Mouse (Mus musculus) olfactory bulb, adult 2 months (tissue): ENCODE results near the gene A930033H14Rik. TPM values are rescaled to one million over a fixed set of nuclear protein-coding genes. Genes with fewer than 3 reads are reported as not detected.

Experiments used
- H3K27ac ChIP-seq: fragments of 200-500 bp; 2 replicates; pipeline ENCODE4 v1.5.1; 2012; ENCODE audit warnings: low read depth, low read length; ENCODE audit not compliant: insufficient read depth
- H3K4me1 ChIP-seq: fragments of 200-500 bp; 2 replicates; pipeline ENCODE4 v1.6.1; 2012; ENCODE audit warnings: low read length; ENCODE audit not compliant: control insufficient read depth, insufficient read depth
- H3K4me3 ChIP-seq: fragments of 200-500 bp; 2 replicates; pipeline ENCODE4 v1.5.1; 2012; ENCODE audit warnings: mild to moderate bottlenecking, low read depth, low read length, moderate library complexity; ENCODE audit not compliant: insufficient read depth
- CTCF ChIP-seq: fragments of 200-500 bp; IDR thresholded peaks from 2 replicates; pipeline ENCODE4 v1.5.1; 2012; ENCODE audit warnings: low read depth, mild to moderate bottlenecking, low read length, moderate library complexity; ENCODE audit not compliant: insufficient read depth
- POLR2A ChIP-seq: fragments of 200-500 bp; IDR thresholded peaks from 2 replicates; pipeline ENCODE4 v1.6.1; 2012; ENCODE audit warnings: mild to moderate bottlenecking, low read depth, low read length, moderate library complexity; ENCODE audit not compliant: insufficient read depth
- WGBS: fragments of 180-500 bp; shearing (Covaris S2); methylation state at CpG from one replicate; pipeline ENCODE4 v1.1.7; 2018; 5-methylcytosine and 5-hydroxymethylcytosine counted together
- polyA plus RNA-seq: library from polyadenylated mRNA; stranded (reverse); fragments of >200 nt; gene quantifications from 2 replicates; pipeline ENCODE4 v1.2.4, GENCODE M21; 2012; ENCODE audit warnings: low replicate concordance; ENCODE audit not compliant: missing spikeins, insufficient read depth, insufficient read length

The A930033H14Rik gene
- polyA plus RNA-seq, 1 experiment: not detected

DNA sequence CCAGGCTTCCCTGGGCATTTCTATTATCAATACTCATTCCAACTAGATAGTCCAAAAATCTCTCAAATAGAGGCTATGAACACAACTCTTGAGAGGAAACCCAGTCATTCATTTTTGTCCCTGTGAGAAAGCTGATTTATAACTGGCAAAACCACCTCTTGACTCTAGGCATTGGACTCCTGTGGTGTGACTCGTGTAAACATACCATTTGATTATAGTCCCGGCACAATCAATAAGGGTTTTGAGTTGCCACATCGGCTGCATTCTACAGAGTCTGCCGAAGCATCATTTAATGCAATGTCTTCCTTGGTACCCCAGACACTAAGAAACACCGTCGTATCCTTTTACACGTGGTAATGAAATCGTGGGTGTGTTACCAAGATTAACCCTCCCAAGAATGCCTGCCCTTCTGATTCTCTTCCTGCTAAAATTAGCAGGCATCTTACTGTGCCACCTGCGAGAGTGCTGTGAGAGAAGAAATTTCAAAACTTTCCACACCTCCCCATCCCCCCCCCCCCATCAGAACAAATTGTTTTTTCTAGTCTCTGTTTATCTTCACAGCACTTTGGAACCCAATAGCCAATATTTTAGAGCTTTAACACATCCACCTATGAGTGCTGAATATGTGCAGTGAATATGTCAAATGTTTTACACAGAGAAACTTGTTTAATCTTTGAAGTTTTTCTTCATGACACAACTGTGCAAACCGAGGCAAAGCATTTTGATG is 22.3 kb downstream of the A930033H14Rik start:
- H3K4me3 ChIP-seq: no peak overlapping the region
- H3K27ac ChIP-seq: no peak overlapping the region
- TF ChIP-seq CTCF: no peak
- no peak for TF ChIP-seq POLR2A
- WGBS: 65% methylated on average over 10 of the region's 10 CpGs
- peaks cover 2% of the 10 kb centered on the region; the same call in 1 of the 2 replicates for H3K4me1 ChIP-seq

DNA sequence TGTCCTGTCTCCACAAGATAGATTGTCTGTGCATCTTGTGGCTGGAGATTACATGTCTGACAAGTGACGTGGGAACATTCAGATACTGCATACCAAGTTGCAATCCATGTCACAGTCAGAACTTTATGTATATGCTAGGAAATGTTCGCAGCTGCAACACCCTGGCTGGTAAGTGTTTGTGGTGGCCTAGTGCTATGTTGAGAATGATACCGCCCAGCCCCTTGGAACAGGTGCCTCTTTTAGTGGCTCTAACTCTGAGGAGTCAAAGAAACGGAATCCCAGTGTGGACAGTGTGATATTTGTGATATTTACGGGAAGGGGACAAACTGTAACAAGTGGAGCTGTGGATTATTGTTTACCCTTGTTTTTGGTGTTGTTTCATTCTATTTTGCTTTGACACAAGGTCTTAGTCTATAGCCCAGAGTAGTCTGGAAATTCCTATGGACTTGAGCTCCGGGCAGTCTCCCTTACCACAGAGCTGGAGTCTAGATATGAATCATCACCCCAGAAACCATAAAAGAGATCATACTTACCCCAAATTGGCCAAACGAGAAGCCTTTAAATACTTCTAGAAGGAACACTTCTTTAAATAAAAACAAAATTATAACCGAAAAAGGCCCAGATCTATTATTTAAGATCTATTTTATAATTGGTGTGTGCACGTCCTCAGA is 25.0 kb downstream of the A930033H14Rik start:
- Histone ChIP-seq H3K4me3 (no peak overlapping the region), H3K4me1 (peaks cover 8% of the 10 kb centered on the region; the same call in 1 of the 2 replicates), H3K27ac (no peak overlapping the region)
- 94% methylated on average over 9 of the region's 9 CpGs for WGBS
- TF ChIP-seq POLR2A: no peak
- TF ChIP-seq CTCF: no peak

DNA sequence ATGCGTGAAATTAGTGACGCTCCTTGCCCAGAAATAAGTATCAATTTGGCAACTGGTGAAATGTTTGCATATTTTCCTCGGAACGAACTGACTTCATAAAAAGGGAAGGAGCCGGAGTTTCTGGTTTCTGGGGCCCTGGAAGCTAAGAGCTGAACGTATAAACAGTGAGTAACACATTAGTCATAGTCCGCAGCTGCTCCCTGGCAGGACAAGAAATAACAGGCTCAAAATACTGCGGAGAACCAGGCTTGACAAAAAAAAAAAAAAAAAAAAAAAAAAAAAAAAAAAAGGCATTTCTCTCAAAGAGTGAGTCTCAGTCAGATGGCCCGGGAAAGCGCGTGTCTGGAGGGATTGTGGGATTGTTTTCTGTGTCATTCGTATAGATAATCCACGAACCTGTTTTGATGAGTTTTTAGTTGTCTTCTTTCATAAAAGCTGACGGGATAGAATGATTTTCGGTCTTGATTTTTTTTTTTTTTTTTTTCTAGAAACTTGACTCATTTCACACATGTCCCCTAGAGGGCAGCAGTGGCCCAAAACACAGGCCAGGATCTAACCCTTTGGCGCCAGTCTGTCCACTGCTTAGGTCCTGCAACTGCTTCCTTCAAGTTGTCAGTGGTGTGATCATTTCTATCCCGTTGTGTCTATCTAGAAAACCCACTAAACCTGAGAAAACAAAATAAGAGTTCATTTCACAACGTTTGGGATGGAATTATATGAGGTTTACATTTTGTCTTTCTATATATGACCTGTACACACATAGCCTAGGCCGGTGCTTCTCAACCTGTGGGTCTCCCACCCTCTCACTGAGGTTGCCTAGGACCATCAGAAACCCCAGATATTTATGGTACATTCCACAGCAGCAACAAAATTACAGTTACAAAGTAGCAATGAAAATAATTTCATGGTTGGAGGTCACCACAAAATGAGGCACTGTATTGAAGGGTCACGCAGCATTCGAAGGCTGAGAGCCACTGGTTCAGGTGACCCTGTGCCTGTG is 26.7 kb downstream of the A930033H14Rik start:
- no peak overlapping the region for H3K27ac ChIP-seq
- WGBS: 15% methylated on average over 21 of the region's 21 CpGs
- H3K4me3 ChIP-seq: no peak overlapping the region
- peaks cover 8% of the 10 kb centered on the region; the same call in 1 of the 2 replicates for H3K4me1 ChIP-seq
- 0 out of 2 replicates have a peak, but pooled peaks have one; percentile 13 for TF ChIP-seq CTCF
- TF ChIP-seq POLR2A: no peak

DNA sequence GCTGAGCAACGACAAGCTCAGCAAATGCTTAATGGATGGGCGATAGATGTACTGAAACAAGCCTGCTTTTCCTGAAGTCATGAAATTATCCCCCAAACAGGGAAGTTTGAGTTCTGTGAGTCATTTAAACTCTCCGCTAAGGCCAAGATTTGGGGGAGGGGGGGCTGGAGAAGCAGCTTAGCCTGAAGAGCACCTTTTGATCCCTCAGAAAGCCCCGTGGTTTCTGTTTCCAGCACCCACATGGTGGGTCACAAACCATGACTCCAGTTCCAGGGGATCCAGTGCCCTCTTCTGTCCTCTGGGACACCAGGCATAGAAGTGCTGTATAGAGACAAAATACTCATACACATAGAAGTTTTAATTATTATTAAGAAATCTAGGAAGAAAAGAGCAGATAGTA is 27.5 kb downstream of the A930033H14Rik start:
- H3K4me3 ChIP-seq: no peak overlapping the region

DNA sequence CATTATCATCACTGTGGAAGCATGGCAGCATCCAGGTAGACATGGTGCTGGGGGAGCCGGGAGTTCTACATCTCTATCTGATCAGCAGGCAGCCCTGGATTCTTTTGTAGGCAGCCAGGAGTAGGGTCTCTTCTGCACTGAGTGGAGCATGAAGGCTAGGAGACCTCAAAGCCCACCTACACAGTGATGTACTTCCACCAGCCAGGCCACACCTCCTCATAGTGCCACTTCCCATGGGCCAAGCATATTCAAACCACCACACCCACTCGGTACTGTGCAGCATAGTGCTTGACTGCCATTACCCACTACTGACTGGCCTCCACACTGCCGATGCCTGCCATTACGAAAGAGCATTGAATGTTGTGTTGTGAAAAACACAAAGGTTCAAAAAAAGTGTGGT is 28.0 kb downstream of the A930033H14Rik start:
- WGBS: 93% methylated on average over 4 of the region's 4 CpGs
- H3K27ac ChIP-seq: peak overlapping the region; percentile 56; the same call in 1 of the 2 replicates
- peaks cover 8% of the 10 kb centered on the region; the same call in 1 of the 2 replicates for H3K4me1 ChIP-seq
- no peak overlapping the region for H3K4me3 ChIP-seq
- TF ChIP-seq CTCF (no peak), POLR2A (no peak)

More for the DNA sequence above, 27.5 kb downstream of the A930033H14Rik start:
- Histone ChIP-seq H3K4me1 (peaks cover 8% of the 10 kb centered on the region; the same call in 1 of the 2 replicates), H3K27ac (peak overlapping the region; percentile 56; the same call in 1 of the 2 replicates)
- TF ChIP-seq POLR2A: no peak
- no peak for TF ChIP-seq CTCF
- 59% methylated on average over 4 of the region's 4 CpGs for WGBS

DNA sequence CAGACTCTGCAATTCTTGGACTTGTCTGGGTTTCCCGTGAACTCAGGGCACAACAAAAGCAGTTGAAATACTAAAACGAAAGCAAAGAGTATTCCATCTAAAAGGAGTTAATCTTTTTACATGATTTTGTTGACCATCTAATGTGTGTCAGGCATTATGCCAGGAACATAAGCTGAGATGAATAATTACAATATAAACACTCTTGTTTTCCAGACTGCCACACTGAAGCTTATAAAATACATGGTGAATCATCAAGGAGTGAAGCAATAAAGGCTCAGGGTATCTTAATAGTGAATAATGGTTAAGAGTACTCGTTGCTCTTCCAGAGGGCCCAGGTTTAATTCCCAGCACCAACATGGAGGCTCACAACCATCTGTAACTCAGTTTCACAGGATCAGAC is 31.9 kb downstream of the A930033H14Rik start:
- 66% methylated on average over 3 of the region's 3 CpGs for WGBS
- Histone ChIP-seq H3K27ac (no peak overlapping the region), H3K4me1 (peaks cover 6% of the 10 kb centered on the region; the same call in 1 of the 2 replicates), H3K4me3 (no peak overlapping the region)
- TF ChIP-seq POLR2A (no peak), CTCF (no peak)

DNA sequence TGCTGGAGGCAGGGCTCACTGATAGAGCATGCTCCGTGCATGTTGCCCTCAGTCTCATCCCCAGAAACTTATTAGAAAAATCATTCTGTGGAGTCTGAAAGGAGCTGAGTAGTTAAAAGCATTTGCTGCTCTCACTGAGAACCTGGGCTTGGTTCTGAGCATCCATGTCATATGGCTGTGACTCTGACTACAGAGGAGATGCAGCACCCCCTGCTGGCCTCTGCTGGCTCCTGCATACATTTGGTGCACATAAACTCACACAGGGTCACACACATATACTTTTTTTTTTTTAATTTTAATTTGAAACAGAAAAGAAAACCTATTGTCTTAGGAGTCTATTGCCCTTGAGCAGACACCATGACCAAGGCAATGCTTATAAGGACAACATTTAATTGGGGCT is 33.6 kb downstream of the A930033H14Rik start:
- Histone ChIP-seq H3K4me1 (no peaks in the 10 kb centered on the region), H3K4me3 (no peak overlapping the region), H3K27ac (no peak overlapping the region)
- 94% methylated on average over 1 of the region's 1 CpGs for WGBS
- TF ChIP-seq POLR2A (no peak), CTCF (no peak)

DNA sequence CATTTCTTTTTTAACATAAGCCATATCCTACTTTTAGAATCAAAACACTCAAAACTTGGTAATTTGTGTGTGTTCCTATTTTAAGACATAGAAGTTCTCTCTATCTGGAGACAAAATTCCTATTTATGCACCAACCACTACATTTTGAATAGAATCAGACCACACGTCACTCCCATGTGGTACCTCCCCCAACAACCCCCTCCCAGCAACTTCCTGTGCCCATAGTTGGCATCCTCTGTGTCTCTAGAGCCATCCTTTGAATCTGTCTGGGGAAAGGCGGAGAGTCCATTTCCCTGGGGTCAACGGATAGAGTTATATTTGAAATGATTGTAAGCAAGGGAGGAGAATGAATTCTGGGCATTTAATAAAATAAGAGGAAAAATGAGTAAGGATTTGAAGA is 36.8 kb downstream of the A930033H14Rik start:
- Histone ChIP-seq H3K27ac (no peak overlapping the region), H3K4me1 (no peaks in the 10 kb centered on the region), H3K4me3 (no peak overlapping the region)
- WGBS: 82% methylated on average over 3 of the region's 3 CpGs
- no peak for TF ChIP-seq POLR2A
- TF ChIP-seq CTCF: no peak
